Mouse (Mus musculus): ENCODE measurements around the gene Tmem235.

DNA sequence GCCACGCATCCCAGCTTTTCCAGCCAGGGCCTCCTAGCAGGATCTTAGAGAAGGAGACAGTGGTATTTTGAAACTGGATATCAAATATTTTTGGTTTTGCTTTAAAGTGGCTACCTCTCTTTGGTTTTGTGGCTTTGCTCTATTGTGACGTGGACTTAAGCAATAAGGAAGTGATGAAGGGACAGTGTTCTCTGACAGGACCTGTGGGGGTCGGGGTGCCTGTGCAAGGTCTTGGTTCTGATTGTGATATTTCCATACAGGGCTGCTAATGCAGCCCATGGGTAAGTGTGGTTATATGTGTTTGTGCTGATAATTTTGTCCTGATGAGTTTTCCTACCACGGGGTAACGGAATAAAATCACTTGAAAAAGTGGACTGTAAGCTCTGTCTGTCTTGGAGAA is 5.2 kb upstream of the Tmem235 start:
- TF ChIP-seq POLR2A (IDR thresholded peaks at IDR 0.05; ENCODE audit: insufficient read depth, low read length) (no peak), EP300 (IDR thresholded peaks at IDR 0.05; ENCODE audit: insufficient read depth, low read depth, low read length) (no peak), CTCF (IDR thresholded peaks at IDR 0.05; ENCODE audit: low read depth, low read length) (no peak)

All from ES-Bruce4 (cell line).